Mouse (Mus musculus): ENCODE measurements around the gene Zmynd19. TPM values are rescaled to one million over a fixed set of nuclear protein-coding genes. Genes with fewer than 3 reads are reported as not detected.
"Not testable (repeated sequence)": the region's sequence is repeated elsewhere in the genome, so short reads cannot be mapped to it uniquely, and the experiment has no call there.

The Zmynd19 gene
- polyA plus RNA-seq, 1 experiment from 2014 or later: 24.0 TPM

- 27% methylated on average over 4 of the region's 4 CpGs for WGBS (ENCODE audit: insufficient replicate concordance)
- peaks cover 59% of the 10 kb centered on the region for H3K4me1 ChIP-seq
- ATAC-seq: peak; percentile 59
- H3K4me3 ChIP-seq: peak overlapping the region; percentile 21
- H3K9me3 ChIP-seq (replicated peaks): no peaks in the 10 kb centered on the region
- H3K36me3 ChIP-seq: peaks cover 63% of the 10 kb centered on the region
- H3K27ac ChIP-seq: peak overlapping the region; percentile 80
- H3K4me2 ChIP-seq: peak overlapping the region; percentile 99
- H3K27me3 ChIP-seq (replicated peaks): no peaks in the 10 kb centered on the region
- H3K9ac ChIP-seq: peak overlapping the region; percentile 50; the same call in 1 of the 2 replicates
Observed at GRCm38 (mm10) chr2:24952537-24953055, 3.0 kb downstream of the Zmynd19 start.

- H3K9ac ChIP-seq: no peak overlapping the region
- no peaks in the 10 kb centered on the region for H3K9me3 ChIP-seq (replicated peaks)
- H3K4me2 ChIP-seq: no peak overlapping the region
- no peak for ATAC-seq
- peaks cover 75% of the 10 kb centered on the region for H3K36me3 ChIP-seq
- H3K27ac ChIP-seq: no peak overlapping the region
- no peaks in the 10 kb centered on the region for H3K27me3 ChIP-seq (replicated peaks)
- peaks cover 15% of the 10 kb centered on the region for H3K4me1 ChIP-seq
- H3K4me3 ChIP-seq: no peak overlapping the region
- 41% methylated on average over 3 of the region's 3 CpGs for WGBS (ENCODE audit: insufficient replicate concordance)
Observed at GRCm38 (mm10) chr2:24960910-24961309, 11.3 kb downstream of the Zmynd19 start.

GRCm38 (mm10) chr2:24962304-24963000 lies 12.9 kb downstream of the Zmynd19 start, which contains the start of gene Dph7:
Gene Dph7, plus strand, starts transcription at chr2:24962400.
- Histone ChIP-seq H3K9me3 (replicated peaks) (no peaks in the 10 kb centered on the region), H3K27me3 (replicated peaks) (no peaks in the 10 kb centered on the region), H3K4me3 (peak within 1 kb of the TSS; percentile 83), H3K4me2 (peak within 1 kb of the TSS; percentile 79), H3K27ac (peak within 1 kb of the TSS; percentile 68; the same call in 1 of the 2 replicates), H3K9ac (peak within 1 kb of the TSS; percentile 84), H3K36me3 (peaks cover 71% of the 10 kb centered on the region), H3K4me1 (peaks cover 15% of the 10 kb centered on the region)
- peak; percentile 88 for ATAC-seq
- WGBS (ENCODE audit: insufficient replicate concordance): 1% methylated on average over 28 of the region's 28 CpGs

- Histone ChIP-seq H3K9ac (no peak overlapping the region), H3K27me3 (replicated peaks) (no peaks in the 10 kb centered on the region), H3K4me2 (no peak overlapping the region), H3K4me3 (no peak overlapping the region), H3K4me1 (peaks cover 19% of the 10 kb centered on the region), H3K36me3 (peaks cover 80% of the 10 kb centered on the region), H3K27ac (no peak overlapping the region), H3K9me3 (replicated peaks) (no peaks in the 10 kb centered on the region)
- ATAC-seq: no peak
- 63% methylated on average over 4 of the region's 4 CpGs for WGBS (ENCODE audit: insufficient replicate concordance)
Observed at GRCm38 (mm10) chr2:24970386-24970785, 20.8 kb downstream of the Zmynd19 start.

GRCm38 (mm10) chr2:24974452-24974851 lies 24.9 kb downstream of the Zmynd19 start:
- not testable (repeated sequence) for H3K27me3 ChIP-seq (replicated peaks); H3K9me3 ChIP-seq (replicated peaks)
- H3K27ac ChIP-seq: peak overlapping the region; percentile 98
- peaks cover 45% of the 10 kb centered on the region for H3K4me1 ChIP-seq
- 0% methylated on average over 17 of the region's 17 CpGs for WGBS (ENCODE audit: insufficient replicate concordance)
- H3K4me3 ChIP-seq: peak overlapping the region; percentile 89
- peak; percentile 11 for ATAC-seq
- H3K4me2 ChIP-seq: peak overlapping the region; percentile 94
- H3K36me3 ChIP-seq: peaks cover 49% of the 10 kb centered on the region
- H3K9ac ChIP-seq: peak overlapping the region; percentile 89

- 1% methylated on average over 64 of the region's 64 CpGs for WGBS (ENCODE audit: insufficient replicate concordance)
- H3K9me3 ChIP-seq (replicated peaks): no peaks in the 10 kb centered on the region
- H3K27ac ChIP-seq: peak within 1 kb of the TSS; percentile 98
- peaks cover 46% of the 10 kb centered on the region for H3K36me3 ChIP-seq
- peak within 1 kb of the TSS; percentile 89 for H3K4me3 ChIP-seq
- H3K27me3 ChIP-seq (replicated peaks): no peaks in the 10 kb centered on the region
- H3K4me1 ChIP-seq: peaks cover 49% of the 10 kb centered on the region
- H3K9ac ChIP-seq: peak within 1 kb of the TSS; percentile 89
- peak; percentile 96 for ATAC-seq
- H3K4me2 ChIP-seq: peak within 1 kb of the TSS; percentile 94
Observed at GRCm38 (mm10) chr2:24974906-24975703, 25.5 kb downstream of the Zmynd19 start, which contains the start of gene Mrpl41. Gene Mrpl41, minus strand, starts transcription at chr2:24975098.

- Histone ChIP-seq H3K9me3 (replicated peaks) (no peaks in the 10 kb centered on the region), H3K27me3 (replicated peaks) (no peaks in the 10 kb centered on the region)
- 2% methylated on average over 16 of the region's 16 CpGs for WGBS (ENCODE audit: insufficient replicate concordance)
Observed at GRCm38 (mm10) chr2:24975704-24976297, 26.2 kb downstream of the Zmynd19 start, which contains the start of gene Pnpla7. Gene Pnpla7, plus strand, starts transcription at chr2:24976033.

GRCm38 (mm10) chr2:24976960-24977359 lies 27.4 kb downstream of the Zmynd19 start:
- Histone ChIP-seq H3K27me3 (replicated peaks) (no peaks in the 10 kb centered on the region), H3K9ac (peak overlapping the region; percentile 89), H3K4me3 (peak overlapping the region; percentile 89), H3K4me1 (peaks cover 49% of the 10 kb centered on the region), H3K27ac (peak overlapping the region; percentile 98), H3K4me2 (peak overlapping the region; percentile 94), H3K36me3 (peaks cover 46% of the 10 kb centered on the region), H3K9me3 (replicated peaks) (no peaks in the 10 kb centered on the region)
- 19% methylated on average over 5 of the region's 5 CpGs for WGBS (ENCODE audit: insufficient replicate concordance)
- peak; percentile 69 for ATAC-seq

More at GRCm38 (mm10) chr2:24975704-24976297, 26.2 kb downstream of the Zmynd19 start, which contains the start of gene Pnpla7:
- Histone ChIP-seq H3K27ac (peak within 1 kb of the TSS; percentile 98), H3K4me1 (peaks cover 49% of the 10 kb centered on the region), H3K9ac (peak within 1 kb of the TSS; percentile 89), H3K4me2 (peak within 1 kb of the TSS; percentile 94), H3K4me3 (peak within 1 kb of the TSS; percentile 89), H3K36me3 (peaks cover 46% of the 10 kb centered on the region)
- ATAC-seq: peak; percentile 68

GRCm38 (mm10) chr2:24987762-24988161 lies 38.2 kb downstream of the Zmynd19 start:
- Histone ChIP-seq H3K4me1 (no peaks in the 10 kb centered on the region), H3K36me3 (peaks cover 81% of the 10 kb centered on the region), H3K4me2 (no peak overlapping the region), H3K27ac (no peak overlapping the region), H3K27me3 (replicated peaks) (no peaks in the 10 kb centered on the region), H3K9me3 (replicated peaks) (no peaks in the 10 kb centered on the region), H3K9ac (no peak overlapping the region), H3K4me3 (no peak overlapping the region)
- WGBS (ENCODE audit: insufficient replicate concordance): 57% methylated on average over 2 of the region's 2 CpGs
- no peak for ATAC-seq

- Histone ChIP-seq H3K9ac (no peak overlapping the region), H3K27ac (no peak overlapping the region), H3K27me3 (replicated peaks) (no peaks in the 10 kb centered on the region), H3K4me3 (no peak overlapping the region), H3K4me2 (no peak overlapping the region), H3K4me1 (no peaks in the 10 kb centered on the region), H3K36me3 (peaks cover 59% of the 10 kb centered on the region), H3K9me3 (replicated peaks) (no peaks in the 10 kb centered on the region)
- WGBS (ENCODE audit: insufficient replicate concordance): 90% methylated on average over 6 of the region's 6 CpGs
- no peak for ATAC-seq
Observed at GRCm38 (mm10) chr2:24995332-24995731, 45.7 kb downstream of the Zmynd19 start.

- WGBS (ENCODE audit: insufficient replicate concordance): 86% methylated on average over 2 of the region's 2 CpGs
- no peak overlapping the region for H3K4me2 ChIP-seq
- no peak overlapping the region for H3K4me3 ChIP-seq
- H3K9ac ChIP-seq: no peak overlapping the region
- no peaks in the 10 kb centered on the region for H3K9me3 ChIP-seq (replicated peaks)
- no peak for ATAC-seq
- H3K4me1 ChIP-seq: peaks cover 2% of the 10 kb centered on the region; the same call in 1 of the 2 replicates
- H3K27ac ChIP-seq: no peak overlapping the region
- H3K36me3 ChIP-seq: peaks cover 59% of the 10 kb centered on the region
- no peaks in the 10 kb centered on the region for H3K27me3 ChIP-seq (replicated peaks)
Observed at GRCm38 (mm10) chr2:24996471-24996870, 46.9 kb downstream of the Zmynd19 start.

All from liver, embryonic 12.5 days (tissue).